Mouse (Mus musculus): ENCODE data around the gene Bhlhe23.

DNA sequence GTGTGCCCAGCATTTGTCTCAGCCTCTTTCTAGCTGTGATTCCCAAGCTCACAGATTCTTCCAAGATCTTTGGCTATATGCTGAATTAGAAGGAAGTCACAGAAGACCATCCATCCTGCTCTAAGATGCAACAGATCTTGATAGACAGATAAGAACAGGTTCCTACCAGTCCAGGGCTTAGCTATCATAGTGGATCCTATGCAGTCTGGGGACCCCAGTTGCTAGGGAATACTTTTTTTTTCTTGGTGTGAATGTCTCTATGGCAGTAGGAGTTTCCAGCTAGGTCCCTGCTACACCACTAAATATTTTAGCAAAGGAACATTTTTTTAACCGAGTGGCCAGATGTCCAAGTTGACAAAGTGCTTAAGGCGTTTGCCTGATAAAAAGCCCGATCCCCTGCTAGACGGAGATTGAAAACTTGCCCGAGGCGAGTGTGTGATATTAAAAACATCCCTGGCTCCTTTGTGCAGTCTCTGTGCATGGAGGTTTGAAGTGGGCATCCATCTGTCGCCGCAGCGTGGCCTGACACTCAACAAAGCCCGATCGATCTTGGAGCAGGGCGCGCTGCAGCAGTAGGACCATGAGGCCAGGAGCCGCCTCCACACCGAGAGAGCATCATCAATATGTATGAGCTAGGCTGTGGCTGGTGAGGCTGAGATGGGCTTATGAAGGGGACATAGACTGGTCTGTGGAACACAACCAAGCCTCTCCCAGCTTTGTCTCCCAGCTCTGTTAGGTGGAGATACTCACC is 18.0 kb downstream of the Bhlhe23 start:
- TF ChIP-seq POLR2A (IDR thresholded peaks at IDR 0.05; ENCODE audit: control insufficient read depth in 1 of 2, insufficient read depth in 1 of 2, low read depth in 1 of 2, low read length in 2 of 2, poor library complexity in 1 of 2): no peak
- TF ChIP-seq ZKSCAN1 (IDR thresholded peaks at IDR 0.05; ENCODE audit: low read depth, low read length): no peak
- no peak for TF ChIP-seq MAX (IDR thresholded peaks at IDR 0.05; ENCODE audit: low read length)
- TF ChIP-seq CTCF (IDR thresholded peaks at IDR 0.05 in 2 of 3, conservative IDR thresholded peaks at IDR 0.05 in 1 of 3; ENCODE audit: control insufficient read depth in 1 of 3, insufficient read depth in 1 of 3, low read depth in 2 of 3, low read length in 3 of 3, poor library complexity in 1 of 3, severe bottlenecking in 1 of 3): no peak
- no peak for TF ChIP-seq ZNF384 (IDR thresholded peaks at IDR 0.05; ENCODE audit: low read depth, low read length)
- TF ChIP-seq TAL1 (IDR thresholded peaks at IDR 0.05; ENCODE audit: low read length): no peak
- TF ChIP-seq SMC3 (IDR thresholded peaks at IDR 0.05; ENCODE audit: low read depth, low read length): no peak
- no peak for TF ChIP-seq SIN3A (IDR thresholded peaks at IDR 0.05; ENCODE audit: low read length)
- TF ChIP-seq ZC3H11A (IDR thresholded peaks at IDR 0.05; ENCODE audit: low read depth, low read length): no peak
- no peak for TF ChIP-seq POLR2AphosphoS5 (IDR thresholded peaks at IDR 0.05; ENCODE audit: borderline replicate concordance, low read depth, low read length)

Measured in MEL (cell line).